Mouse (Mus musculus) layer of hippocampus, postnatal 10 days (tissue): Measurements from ENCODE around the gene Fbxo5. TPM values are rescaled to one million over a fixed set of nuclear protein-coding genes. Genes with fewer than 3 reads are reported as not detected.

Experiments used
- DNase-seq, 2 experiments: peaks; one replicate each; pipeline ENCODE4 v3.0.0; 2021; ENCODE audit warnings: low spot score in 2 of 2
- long read RNA-seq: library from polyadenylated mRNA; stranded (forward); transcript quantifications from one replicate; pipeline ENCODE4 v2.0.0, GENCODE M21; 2023
- total RNA-seq, 2 experiments: library from RNA; stranded (reverse); gene quantifications; 2 replicates each; pipeline ENCODE4 v1.2.3; 2021

Gene Fbxo5
- 1 to 10 TPM; 2.4 to 2.5 TPM for total RNA-seq
- long read RNA-seq, transcript Fbxo5-201 (5 exons, 1,940 nt) = major isoform, 10 of 11 reads
- long read RNA-seq, partial matches to known transcripts = 0 of 11 reads
- long read RNA-seq, other reads (novel, unspliced or antisense) = 1 of 11 reads

DNA sequence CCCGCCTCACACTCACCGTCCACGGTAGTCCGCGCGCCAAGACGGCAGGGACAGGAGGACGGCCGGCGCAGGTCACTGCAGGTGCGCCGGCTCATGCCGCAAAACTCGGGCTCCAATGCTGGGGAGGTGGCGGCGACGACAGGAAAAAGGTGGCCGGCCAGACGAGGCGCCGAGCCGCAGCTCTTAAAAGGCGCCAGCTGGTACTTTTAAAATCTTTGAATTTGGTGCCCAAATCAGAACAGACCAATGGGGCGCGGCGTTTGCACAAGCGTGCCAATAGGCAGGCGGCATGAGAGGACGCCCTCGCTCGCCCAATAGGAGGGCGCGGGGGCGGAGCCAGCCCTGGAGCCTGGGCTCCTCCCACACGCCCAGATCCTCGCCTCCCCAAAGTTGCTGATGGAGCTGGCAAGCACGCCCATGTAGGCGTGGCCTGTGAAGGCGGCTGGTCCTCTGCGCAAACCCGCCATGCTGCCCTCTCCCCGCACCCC, at the start of gene Fbxo5:
Gene Fbxo5, minus strand, starts transcription at position 358 of the 488 bp plus-strand sequence.
- peak; percentile 97 to 98 for DNase-seq

DNA sequence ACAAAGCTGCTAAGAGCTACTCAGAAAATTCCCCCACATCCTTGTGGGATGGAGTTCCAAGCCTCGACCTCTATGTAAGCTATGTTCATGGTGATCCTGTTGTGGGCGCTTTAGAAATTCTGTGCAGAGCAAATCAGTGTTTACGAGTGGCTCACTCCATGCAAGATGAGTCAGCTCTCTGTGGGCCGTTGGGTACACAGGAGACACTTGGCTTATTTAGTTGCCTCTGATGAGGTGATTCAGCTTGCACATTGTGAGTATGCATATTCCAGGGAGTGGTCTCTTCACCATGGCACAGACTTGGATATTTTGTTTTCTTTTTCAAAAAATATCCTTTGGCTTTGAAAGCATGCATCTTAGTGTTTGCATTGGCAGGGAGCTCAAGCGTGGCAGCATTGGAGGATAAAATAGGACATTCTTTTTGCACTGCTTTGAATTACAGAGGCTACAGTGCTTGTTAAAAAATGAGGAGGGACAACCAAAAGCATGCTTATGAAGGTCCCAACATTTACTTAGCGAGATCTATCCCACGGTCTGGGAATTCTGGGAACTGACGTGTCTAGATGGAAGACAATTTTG, 48.0 kb upstream of the Fbxo5 start:
- no peak for DNase-seq

DNA sequence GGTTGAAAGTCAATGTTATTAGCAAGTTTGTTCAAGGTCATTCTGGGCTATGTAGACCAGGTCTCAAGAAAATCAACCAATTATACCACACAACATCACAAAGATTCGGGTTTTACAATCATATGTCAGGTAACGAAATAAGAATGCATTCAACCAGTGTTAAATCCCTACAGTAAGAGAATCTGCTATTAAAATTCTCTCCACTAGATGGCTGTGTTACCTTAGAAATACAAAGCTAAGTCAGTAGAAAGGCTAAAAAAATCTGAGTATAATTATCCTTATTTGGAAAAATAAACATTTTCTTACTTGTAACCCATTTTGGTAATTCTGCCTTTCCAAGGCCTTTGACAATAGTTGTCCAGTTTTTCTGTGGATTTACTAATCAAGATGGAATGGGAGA, 41.5 kb upstream of the Fbxo5 start:
- DNase-seq = no peak

DNA sequence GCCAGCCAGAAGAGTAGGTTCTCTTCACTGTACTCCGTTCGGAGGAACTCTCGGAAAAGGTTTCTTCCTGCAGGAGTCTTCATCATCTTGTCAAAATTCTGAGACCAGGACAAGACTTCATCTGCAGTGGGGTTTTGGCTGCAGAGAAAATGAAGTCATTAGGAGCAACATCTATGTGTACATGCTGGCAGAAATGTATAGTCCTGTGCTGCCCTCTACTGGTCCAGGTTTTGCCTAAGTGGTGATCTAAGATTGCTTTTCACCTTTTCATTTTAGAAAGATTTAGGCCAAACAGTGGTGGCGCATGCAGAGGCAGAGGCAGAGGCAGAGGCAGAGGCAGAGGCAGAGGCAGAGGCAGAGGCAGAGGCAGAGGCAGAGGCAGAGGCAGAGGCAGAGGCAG, 36.0 kb upstream of the Fbxo5 start:
- DNase-seq = peak; percentile 38 to 49

DNA sequence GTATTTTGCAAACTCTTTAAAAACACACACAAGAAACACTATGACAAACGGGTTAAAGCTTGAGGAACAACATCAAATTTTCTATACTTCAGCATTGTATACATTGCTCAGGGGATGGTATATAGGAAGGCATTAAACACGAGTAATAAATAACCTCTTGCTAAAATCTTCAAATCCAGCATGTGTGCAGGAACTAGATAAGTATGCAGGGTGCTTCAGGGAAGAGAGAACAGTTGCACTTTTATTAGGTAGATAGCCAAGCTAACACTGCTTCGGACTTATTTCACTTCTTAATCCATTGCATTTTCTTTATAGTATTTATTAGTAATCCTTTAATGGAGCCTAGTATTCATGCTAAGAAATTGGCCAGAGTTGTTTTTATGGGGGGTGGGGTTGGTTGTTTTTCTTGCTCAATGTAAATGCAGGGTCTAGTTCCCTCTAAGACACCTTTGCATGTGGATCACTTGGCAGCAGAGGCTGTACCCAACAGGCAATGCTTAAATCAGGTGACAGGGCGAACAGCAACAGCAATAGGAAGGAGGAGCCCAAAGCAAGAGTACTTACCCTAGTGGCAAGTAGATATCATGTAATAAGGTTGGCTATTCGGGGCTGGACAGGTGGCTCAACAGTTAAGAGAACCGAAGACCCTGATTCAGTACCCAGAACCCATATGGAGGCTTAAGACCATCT, 21.1 kb upstream of the Fbxo5 start:
- no peak for DNase-seq

DNA sequence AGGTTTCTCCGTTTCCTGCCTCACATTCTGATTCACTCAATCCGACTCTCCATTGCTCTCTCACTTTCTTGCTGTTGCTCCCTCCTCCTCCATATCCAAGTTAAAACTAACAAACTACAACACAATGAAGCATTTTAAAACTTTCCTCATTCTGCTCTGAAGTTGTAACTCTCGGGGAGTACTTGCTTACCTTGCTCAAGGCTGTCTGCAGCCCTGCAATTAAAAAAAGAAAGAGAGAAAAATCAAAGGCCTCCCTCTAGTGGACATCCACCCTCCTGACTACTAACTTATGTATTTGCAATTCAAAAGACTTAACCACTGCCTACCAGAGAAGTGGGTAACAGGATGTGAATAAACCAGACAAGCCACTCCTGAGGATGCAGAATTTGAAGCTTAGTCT, 19.4 kb upstream of the Fbxo5 start:
- DNase-seq = peak in 1 of 2 experiments; percentile 46

DNA sequence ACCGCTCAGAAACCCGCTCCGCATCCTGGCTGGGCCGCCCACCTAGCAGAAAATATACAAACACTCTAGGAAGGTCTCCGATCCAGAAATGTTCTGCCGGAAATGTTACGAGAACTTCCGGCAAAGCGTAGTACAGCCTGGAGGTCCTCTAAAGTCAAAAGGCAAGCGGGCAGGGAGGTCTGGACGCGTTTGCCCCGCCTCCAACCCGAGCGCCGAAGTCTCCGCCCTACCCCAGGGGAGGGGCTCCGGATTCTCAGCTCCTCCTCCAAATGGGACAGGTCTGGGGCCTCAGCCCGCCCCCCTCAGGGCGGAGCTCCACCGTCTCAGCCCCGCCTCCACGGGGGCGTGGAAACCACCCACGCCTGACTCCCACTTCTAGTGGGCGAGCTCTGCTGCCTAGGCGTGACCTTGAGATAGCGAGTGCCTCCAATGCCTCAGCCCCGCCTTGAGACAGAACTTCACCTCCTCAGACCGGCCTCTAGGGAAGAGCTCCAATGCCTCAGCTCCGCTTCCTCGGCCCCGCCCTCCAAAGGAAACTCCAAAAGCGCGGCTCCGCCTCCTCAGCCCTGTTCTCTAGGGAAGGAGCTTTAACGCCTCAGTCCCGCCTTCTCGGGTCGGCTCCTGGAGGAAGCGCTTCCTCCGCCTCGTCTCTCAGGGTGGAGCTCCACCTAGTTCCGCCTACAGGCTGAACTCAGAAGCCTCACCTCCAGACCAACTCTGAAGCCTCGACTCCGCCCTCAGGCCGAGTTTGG, 18.5 kb upstream of the Fbxo5 start, which contains the start of gene Mtrf1l:
Gene Mtrf1l, minus strand, starts transcription at position 171 of the 752 bp plus-strand sequence.
- peak; percentile 93 to 95 for DNase-seq

DNA sequence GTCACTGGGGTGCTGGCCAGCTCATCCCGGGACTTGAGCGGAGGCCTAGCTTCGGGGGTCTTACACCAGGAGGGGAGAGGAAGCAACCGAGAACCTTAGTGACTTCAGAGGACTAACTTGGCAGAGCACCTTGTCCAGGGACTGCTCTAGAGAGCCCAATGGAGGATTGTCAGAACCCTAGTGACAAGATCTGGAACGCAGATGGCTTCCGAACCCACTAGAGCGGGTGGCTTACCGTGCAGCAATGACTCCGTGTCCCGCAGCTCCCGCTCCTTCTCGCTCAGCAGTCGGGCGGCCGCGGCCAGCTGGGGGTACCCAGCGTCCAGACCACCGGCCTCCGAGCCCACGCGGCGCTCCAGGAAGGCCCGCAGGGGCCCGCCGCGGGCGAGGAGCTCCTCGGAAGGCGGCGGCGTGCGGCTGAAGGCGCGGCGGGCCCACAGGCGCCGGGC, 17.9 kb upstream of the Fbxo5 start:
- DNase-seq = peak; percentile 40 to 58

DNA sequence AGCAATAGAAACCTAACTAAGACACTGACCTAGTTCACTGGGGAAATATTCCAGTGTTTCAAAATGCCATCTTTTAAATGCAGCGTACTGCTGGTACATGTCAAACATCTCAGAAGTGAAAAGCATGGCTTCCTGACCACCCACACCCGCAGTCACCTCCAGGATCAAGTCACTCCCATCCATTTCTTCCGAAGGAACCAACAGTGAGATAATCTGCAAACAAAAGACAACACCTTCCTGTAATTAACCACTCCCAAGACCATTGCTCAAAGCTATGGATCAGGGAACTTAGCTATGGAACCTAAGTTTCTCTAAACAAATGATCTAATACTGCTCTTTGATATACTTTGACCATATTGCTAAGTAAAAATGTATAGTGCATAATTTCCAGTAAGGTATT, 13.4 kb upstream of the Fbxo5 start:
- DNase-seq = no peak

DNA sequence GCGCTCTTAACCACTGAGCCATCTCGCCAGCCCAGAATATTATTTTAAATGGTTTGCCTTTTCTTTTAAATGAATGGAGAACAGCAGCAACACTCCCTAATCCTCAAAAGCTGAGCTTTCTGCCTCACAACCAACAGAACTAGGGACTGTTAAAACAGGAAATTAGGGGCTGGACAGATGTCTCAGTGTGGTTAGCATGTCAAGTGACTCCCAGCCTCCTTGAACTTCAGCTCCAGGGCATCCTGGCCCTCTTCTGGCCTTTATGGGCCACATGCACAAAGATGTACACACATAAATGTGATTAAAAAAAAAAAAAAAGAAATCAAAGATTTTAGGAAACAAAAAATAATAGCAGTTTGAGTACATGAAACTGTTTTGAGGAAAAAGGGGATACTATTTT, 10.6 kb upstream of the Fbxo5 start:
- DNase-seq = no peak

DNA sequence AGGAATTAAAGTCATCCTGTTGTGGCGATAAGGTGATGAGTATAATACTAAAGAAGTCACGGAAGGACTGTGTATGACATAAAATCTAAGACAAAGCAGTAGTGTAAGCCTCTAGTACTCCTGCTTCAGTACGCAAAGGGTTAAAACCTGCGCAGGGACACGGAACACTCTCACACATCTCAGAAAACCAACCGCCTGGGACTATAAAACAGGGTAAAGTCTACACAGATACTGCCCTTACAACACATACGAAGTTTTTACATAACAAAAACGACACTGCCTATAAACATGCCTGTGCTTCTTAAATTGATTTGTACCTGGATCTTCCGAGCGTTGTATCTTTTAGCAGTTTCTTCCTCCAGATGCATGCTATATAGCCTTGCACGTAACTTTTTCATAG, 8.3 kb upstream of the Fbxo5 start:
- DNase-seq = no peak

DNA sequence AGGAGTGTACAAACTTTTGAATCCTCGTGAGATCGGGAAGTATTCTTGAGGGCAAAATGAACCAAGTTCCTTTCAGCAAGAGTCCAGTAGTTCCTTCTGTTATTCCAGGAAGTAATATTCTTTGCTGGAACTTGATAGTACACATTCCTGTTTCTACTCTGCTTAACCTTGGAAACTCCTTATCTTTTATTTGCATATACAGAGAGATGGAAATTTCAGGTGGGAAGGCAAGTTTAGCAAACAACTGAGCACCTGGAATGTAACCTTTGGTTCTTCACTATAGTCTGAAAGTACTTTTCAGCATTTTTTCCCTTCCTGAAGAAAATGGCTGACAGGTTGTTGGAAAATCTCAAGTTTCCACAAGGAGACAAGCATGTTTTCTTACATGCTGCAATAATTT, 2.3 kb upstream of the Fbxo5 start:
- no peak for DNase-seq

DNA sequence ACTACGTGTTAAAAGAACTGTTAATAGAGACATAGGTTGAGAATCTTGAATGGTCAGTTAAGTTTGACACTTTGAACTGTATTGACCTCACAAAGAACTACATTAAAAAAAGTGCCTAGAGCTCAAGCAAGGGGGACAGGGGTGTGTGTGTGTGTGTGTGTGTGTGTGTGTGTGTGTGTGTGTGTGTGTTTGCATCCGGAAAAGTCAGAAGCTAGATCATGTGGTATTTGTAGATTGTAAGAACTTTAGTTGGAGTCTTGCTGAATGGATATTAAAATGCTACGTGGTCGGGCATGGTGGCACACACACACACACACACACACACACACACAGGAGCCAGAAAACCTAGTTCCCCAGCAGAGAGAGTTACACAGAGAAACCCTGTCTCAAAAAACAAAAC, 1.6 kb upstream of the Fbxo5 start:
- no peak for DNase-seq

DNA sequence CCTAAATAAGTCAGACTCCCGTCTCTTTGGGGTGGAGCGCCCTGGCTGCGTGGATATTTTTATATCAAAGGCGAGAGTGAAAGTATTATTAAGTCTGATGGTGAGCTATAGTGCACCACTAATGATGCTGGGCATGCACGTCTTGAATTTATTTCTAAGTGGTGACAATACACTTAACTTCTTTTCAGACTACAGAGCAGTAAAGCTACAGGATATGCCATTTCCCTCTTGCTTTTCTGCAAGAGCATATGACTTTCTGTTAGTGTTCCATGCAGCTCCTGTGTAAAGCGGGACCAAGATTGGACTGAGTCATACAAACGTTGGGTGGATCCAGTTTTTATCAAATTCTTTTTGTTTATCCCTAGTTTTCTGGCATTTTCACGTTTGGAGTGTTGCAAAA, 1.0 kb upstream of the Fbxo5 start:
- peak in 1 of 2 experiments; percentile 25 for DNase-seq

DNA sequence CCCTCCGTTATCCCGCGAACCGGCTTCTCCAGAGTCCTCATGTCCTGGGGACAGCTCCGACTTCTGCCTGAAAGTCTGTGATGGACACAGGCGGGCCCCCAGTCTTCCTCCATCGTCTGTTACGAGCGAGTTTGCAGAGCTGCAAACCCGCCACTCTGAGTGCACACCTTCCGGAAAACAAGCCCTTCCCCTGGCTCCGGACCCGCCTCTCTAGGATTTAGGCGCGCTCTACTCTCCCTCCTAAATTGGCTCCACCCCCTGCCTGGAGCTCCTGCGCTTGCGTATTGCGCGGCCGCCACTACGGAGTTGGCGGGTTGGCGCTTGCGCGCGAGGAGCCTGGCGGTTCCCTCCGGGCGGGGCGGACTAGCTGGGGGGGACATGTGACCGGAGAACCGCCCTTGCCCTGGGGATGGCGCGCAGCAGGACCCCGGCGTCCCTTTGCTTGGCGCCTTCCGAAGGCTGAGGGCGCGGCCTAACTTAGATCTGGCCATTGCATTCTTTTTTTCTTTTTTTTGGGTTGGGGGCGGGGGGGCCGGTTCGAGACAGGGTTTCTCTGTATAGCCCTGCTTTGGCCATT, 419 bp upstream of the Fbxo5 start:
- peak; percentile 93 to 96 for DNase-seq

DNA sequence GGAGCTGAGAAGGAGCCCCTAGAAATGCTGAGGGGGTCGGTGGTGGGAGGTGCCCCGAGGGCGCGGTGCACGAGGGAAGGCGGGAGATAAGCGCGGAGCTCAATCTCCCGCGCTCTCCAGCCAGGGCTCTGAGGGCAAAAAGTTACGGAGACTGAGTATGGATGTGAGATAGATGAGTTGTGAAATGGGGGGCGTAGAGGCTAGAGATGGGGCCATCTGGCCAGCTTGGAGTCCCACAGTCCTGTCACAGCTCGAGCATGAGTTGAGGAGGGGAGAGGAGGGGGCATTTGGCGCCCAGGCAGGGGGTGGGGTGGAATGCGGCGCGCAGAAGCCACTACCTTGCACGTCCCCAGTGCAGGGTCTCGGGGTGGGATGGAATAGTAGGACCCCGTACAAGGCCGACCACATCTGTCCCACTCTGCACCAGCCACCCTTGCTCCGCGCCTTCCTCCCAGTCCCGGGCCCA, 676 bp downstream of the Fbxo5 start:
- DNase-seq = peak in 1 of 2 experiments; percentile 23

DNA sequence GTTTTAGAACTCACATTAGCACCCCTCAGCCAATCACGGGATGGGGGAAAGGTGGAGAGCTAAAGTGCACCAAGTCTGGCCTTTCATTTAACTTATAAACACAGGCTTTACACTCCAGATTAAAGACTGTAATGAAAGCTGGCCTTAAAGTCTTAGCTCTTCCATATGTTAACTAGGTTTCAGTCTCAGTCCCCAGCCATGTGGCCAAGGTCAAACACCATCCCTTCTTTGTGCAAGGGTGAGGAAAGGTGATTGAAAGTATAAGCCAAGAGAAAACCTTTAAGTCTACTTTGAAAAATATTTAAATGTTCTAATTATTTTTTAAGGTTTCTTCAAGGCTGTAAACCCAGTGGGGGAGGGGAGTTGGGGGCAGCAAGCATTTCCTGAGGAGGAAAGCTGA, 1.7 kb downstream of the Fbxo5 start:
- DNase-seq = no peak

DNA sequence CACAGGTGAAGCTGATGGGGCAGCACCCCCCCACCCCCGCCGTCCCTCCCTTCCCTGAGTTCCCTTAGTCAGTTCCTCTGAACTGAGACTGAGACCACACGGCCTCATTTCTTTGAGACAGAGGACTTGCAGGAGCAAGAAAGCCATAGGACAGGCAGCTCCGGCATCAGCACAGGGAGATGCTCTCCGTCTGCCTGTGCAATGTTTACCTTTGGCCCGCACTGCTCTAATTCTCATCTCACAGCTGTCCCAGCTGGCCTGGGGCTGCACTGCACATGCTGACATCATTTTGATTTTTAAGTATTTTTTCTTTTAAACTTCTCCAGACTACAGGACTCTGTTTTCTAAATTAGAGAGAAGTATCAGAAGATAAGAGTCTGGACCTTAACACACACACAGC, 2.5 kb downstream of the Fbxo5 start:
- no peak for DNase-seq

DNA sequence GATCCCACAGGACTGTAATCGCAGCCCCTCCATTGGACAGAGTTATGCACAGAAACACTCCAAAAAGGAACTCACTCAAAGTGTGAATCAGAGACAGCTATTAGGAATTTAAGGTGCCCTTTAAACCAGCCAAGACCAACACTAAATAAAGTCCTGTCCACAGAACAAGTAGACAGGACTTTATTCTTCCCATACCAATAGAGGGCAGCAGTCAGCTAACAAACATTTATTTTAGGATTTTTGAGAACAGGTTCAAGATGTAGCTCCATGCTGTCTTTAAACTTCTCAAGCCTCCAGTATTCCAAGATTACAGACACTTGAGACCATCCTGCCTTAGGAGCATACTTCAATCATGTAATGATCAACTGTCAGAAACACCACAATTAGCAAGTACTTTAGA, 4.9 kb downstream of the Fbxo5 start:
- DNase-seq = no peak

DNA sequence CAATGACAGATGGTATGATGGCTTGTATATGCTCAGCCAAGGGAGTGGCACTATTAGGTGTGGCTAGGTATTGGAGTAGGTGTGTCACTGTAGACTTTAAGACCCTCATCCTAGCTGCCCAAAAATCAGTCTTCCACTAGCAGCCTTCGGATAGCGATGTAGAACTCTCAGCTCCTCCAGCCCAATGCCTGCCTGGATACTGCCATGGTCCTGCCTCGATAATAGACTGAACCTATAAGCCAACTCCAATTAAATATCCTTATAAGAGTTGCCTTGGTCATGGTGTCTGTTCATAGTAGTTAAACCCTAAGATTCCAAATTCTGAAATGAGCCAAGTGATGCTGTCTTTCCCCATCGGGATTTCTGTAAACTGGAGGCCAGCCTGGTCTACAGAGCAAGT, 7.3 kb downstream of the Fbxo5 start:
- no peak for DNase-seq

DNA sequence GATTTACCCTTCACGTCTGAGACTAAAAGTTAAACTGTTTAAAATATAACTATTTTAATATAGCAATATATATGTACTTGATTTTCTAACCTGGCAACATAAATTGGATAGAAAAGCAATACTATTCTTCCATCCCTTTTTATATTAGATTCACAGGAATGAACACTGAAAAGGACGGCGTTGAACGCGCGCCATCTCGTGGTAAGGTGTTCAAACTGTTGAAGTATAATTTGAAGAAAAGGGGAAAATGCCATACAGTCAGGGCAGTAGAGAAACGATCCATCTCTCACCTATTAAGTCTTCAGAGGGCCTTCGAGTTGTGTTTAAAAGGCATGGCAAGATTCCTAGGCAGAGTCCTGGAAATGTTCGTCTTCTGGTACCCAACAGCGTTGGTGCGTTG, 14.7 kb downstream of the Fbxo5 start:
- peak; percentile 76 to 81 for DNase-seq
